Mouse (Mus musculus): Measurements from ENCODE around the gene Rusc2. TPM values are rescaled to one million over a fixed set of nuclear protein-coding genes. Genes with fewer than 3 reads are reported as not detected.

The Rusc2 gene
- polyA plus RNA-seq, 1 experiment from 2014 or later: 89.0 TPM

GRCm38 (mm10) chr4:43391521-43392050 is 9.8 kb downstream of the Rusc2 start:
- Histone ChIP-seq H3K36me3 (ENCODE audit: control insufficient read depth, insufficient read depth, low read length) (peaks cover 2% of the 10 kb centered on the region; the same call in 1 of the 2 replicates), H3K4me2 (ENCODE audit: low read length) (no peak overlapping the region), H3K4me3 (ENCODE audit: low read depth, low read length) (no peak overlapping the region), H3K27me3 (ENCODE audit: control insufficient read depth, insufficient read depth, low read depth, low read length) (no peaks in the 10 kb centered on the region), H3K4me1 (ENCODE audit: control insufficient read depth, insufficient read depth, low read length) (no peaks in the 10 kb centered on the region; the same call in 1 of the 2 replicates), H3K9me3 (replicated peaks; ENCODE audit: control insufficient read depth, low read length, poor library complexity, severe bottlenecking) (no peaks in the 10 kb centered on the region), H3K27ac (ENCODE audit: low read length) (no peak overlapping the region), H3K9ac (ENCODE audit: low read depth, low read length) (no peak overlapping the region)
- ATAC-seq: no peak
- WGBS: 81% methylated on average over 3 of the region's 3 CpGs

GRCm38 (mm10) chr4:43394345-43394891 is 12.6 kb downstream of the Rusc2 start:
- 75% methylated on average over 15 of the region's 15 CpGs for WGBS
- Histone ChIP-seq H3K9me3 (replicated peaks; ENCODE audit: control insufficient read depth, low read length, poor library complexity, severe bottlenecking) (no peaks in the 10 kb centered on the region), H3K27me3 (ENCODE audit: control insufficient read depth, insufficient read depth, low read depth, low read length) (no peaks in the 10 kb centered on the region), H3K4me1 (ENCODE audit: control insufficient read depth, insufficient read depth, low read length) (peaks cover 14% of the 10 kb centered on the region), H3K36me3 (ENCODE audit: control insufficient read depth, insufficient read depth, low read length) (peaks cover 2% of the 10 kb centered on the region; the same call in 1 of the 2 replicates), H3K9ac (ENCODE audit: low read depth, low read length) (no peak overlapping the region), H3K27ac (ENCODE audit: low read length) (peak overlapping the region; percentile 21; the same call in 1 of the 2 replicates), H3K4me3 (ENCODE audit: low read depth, low read length) (no peak overlapping the region), H3K4me2 (ENCODE audit: low read length) (no peak overlapping the region)
- no peak for ATAC-seq

- H3K36me3 ChIP-seq (ENCODE audit: control insufficient read depth, insufficient read depth, low read length): peaks cover 2% of the 10 kb centered on the region; the same call in 1 of the 2 replicates
- peaks cover 16% of the 10 kb centered on the region for H3K4me1 ChIP-seq (ENCODE audit: control insufficient read depth, insufficient read depth, low read length)
- H3K27ac ChIP-seq (ENCODE audit: low read length): no peak overlapping the region
- ATAC-seq: no peak
- H3K4me2 ChIP-seq (ENCODE audit: low read length): no peak overlapping the region
- no peaks in the 10 kb centered on the region for H3K27me3 ChIP-seq (ENCODE audit: control insufficient read depth, insufficient read depth, low read depth, low read length)
- H3K9ac ChIP-seq (ENCODE audit: low read depth, low read length): no peak overlapping the region
- H3K4me3 ChIP-seq (ENCODE audit: low read depth, low read length): no peak overlapping the region
- no peaks in the 10 kb centered on the region for H3K9me3 ChIP-seq (replicated peaks; ENCODE audit: control insufficient read depth, low read length, poor library complexity, severe bottlenecking)
- WGBS: 93% methylated on average over 5 of the region's 5 CpGs
Measured at GRCm38 (mm10) chr4:43395147-43395546, 13.4 kb downstream of the Rusc2 start.

GRCm38 (mm10) chr4:43395836-43396235 is 14.1 kb downstream of the Rusc2 start:
- Histone ChIP-seq H3K27me3 (ENCODE audit: control insufficient read depth, insufficient read depth, low read depth, low read length) (no peaks in the 10 kb centered on the region), H3K4me1 (ENCODE audit: control insufficient read depth, insufficient read depth, low read length) (peaks cover 16% of the 10 kb centered on the region), H3K4me2 (ENCODE audit: low read length) (no peak overlapping the region), H3K36me3 (ENCODE audit: control insufficient read depth, insufficient read depth, low read length) (peaks cover 2% of the 10 kb centered on the region; the same call in 1 of the 2 replicates), H3K27ac (ENCODE audit: low read length) (no peak overlapping the region), H3K9ac (ENCODE audit: low read depth, low read length) (no peak overlapping the region), H3K4me3 (ENCODE audit: low read depth, low read length) (no peak overlapping the region), H3K9me3 (replicated peaks; ENCODE audit: control insufficient read depth, low read length, poor library complexity, severe bottlenecking) (no peaks in the 10 kb centered on the region)
- no peak for ATAC-seq
- WGBS: 79% methylated on average over 9 of the region's 9 CpGs

- ATAC-seq: no peak
- H3K27ac ChIP-seq (ENCODE audit: low read length): no peak overlapping the region
- H3K4me1 ChIP-seq (ENCODE audit: control insufficient read depth, insufficient read depth, low read length): peaks cover 16% of the 10 kb centered on the region
- WGBS: 86% methylated on average over 5 of the region's 5 CpGs
- H3K9ac ChIP-seq (ENCODE audit: low read depth, low read length): no peak overlapping the region
- H3K36me3 ChIP-seq (ENCODE audit: control insufficient read depth, insufficient read depth, low read length): peaks cover 2% of the 10 kb centered on the region; the same call in 1 of the 2 replicates
- no peaks in the 10 kb centered on the region for H3K9me3 ChIP-seq (replicated peaks; ENCODE audit: control insufficient read depth, low read length, poor library complexity, severe bottlenecking)
- no peak overlapping the region for H3K4me3 ChIP-seq (ENCODE audit: low read depth, low read length)
- H3K27me3 ChIP-seq (ENCODE audit: control insufficient read depth, insufficient read depth, low read depth, low read length): no peaks in the 10 kb centered on the region
- no peak overlapping the region for H3K4me2 ChIP-seq (ENCODE audit: low read length)
Measured at GRCm38 (mm10) chr4:43396381-43396780, 14.6 kb downstream of the Rusc2 start.

GRCm38 (mm10) chr4:43398014-43398413 is 16.2 kb downstream of the Rusc2 start:
- H3K4me2 ChIP-seq (ENCODE audit: low read length): no peak overlapping the region
- H3K27ac ChIP-seq (ENCODE audit: low read length): no peak overlapping the region
- no peaks in the 10 kb centered on the region for H3K27me3 ChIP-seq (ENCODE audit: control insufficient read depth, insufficient read depth, low read depth, low read length)
- peaks cover 16% of the 10 kb centered on the region for H3K4me1 ChIP-seq (ENCODE audit: control insufficient read depth, insufficient read depth, low read length)
- H3K9ac ChIP-seq (ENCODE audit: low read depth, low read length): no peak overlapping the region
- H3K36me3 ChIP-seq (ENCODE audit: control insufficient read depth, insufficient read depth, low read length): peaks cover 2% of the 10 kb centered on the region; the same call in 1 of the 2 replicates
- no peaks in the 10 kb centered on the region for H3K9me3 ChIP-seq (replicated peaks; ENCODE audit: control insufficient read depth, low read length, poor library complexity, severe bottlenecking)
- ATAC-seq: no peak
- 65% methylated on average over 4 of the region's 4 CpGs for WGBS
- no peak overlapping the region for H3K4me3 ChIP-seq (ENCODE audit: low read depth, low read length)

GRCm38 (mm10) chr4:43398829-43399331 is 17.1 kb downstream of the Rusc2 start:
- Histone ChIP-seq H3K27ac (ENCODE audit: low read length) (peak overlapping the region; percentile 34; the same call in 1 of the 2 replicates), H3K9ac (ENCODE audit: low read depth, low read length) (no peak overlapping the region; the same call in 1 of the 2 replicates), H3K36me3 (ENCODE audit: control insufficient read depth, insufficient read depth, low read length) (peaks cover 2% of the 10 kb centered on the region; the same call in 1 of the 2 replicates), H3K4me3 (ENCODE audit: low read depth, low read length) (no peak overlapping the region), H3K4me1 (ENCODE audit: control insufficient read depth, insufficient read depth, low read length) (peaks cover 16% of the 10 kb centered on the region), H3K4me2 (ENCODE audit: low read length) (peak overlapping the region; percentile 19; the same call in 1 of the 2 replicates), H3K9me3 (replicated peaks; ENCODE audit: control insufficient read depth, low read length, poor library complexity, severe bottlenecking) (no peaks in the 10 kb centered on the region), H3K27me3 (ENCODE audit: control insufficient read depth, insufficient read depth, low read depth, low read length) (no peaks in the 10 kb centered on the region)
- ATAC-seq: no peak
- WGBS: 53% methylated on average over 17 of the region's 17 CpGs

- ATAC-seq: no peak
- Histone ChIP-seq H3K36me3 (ENCODE audit: control insufficient read depth, insufficient read depth, low read length) (peaks cover 2% of the 10 kb centered on the region; the same call in 1 of the 2 replicates), H3K4me3 (ENCODE audit: low read depth, low read length) (no peak overlapping the region), H3K9ac (ENCODE audit: low read depth, low read length) (no peak overlapping the region; the same call in 1 of the 2 replicates), H3K4me2 (ENCODE audit: low read length) (no peak overlapping the region), H3K27ac (ENCODE audit: low read length) (no peak overlapping the region), H3K27me3 (ENCODE audit: control insufficient read depth, insufficient read depth, low read depth, low read length) (no peaks in the 10 kb centered on the region), H3K9me3 (replicated peaks; ENCODE audit: control insufficient read depth, low read length, poor library complexity, severe bottlenecking) (no peaks in the 10 kb centered on the region), H3K4me1 (ENCODE audit: control insufficient read depth, insufficient read depth, low read length) (peaks cover 16% of the 10 kb centered on the region)
- 78% methylated on average over 31 of the region's 31 CpGs for WGBS
Measured at GRCm38 (mm10) chr4:43399391-43400131, 17.8 kb downstream of the Rusc2 start.
